Mouse (Mus musculus): Measurements from ENCODE around the gene Npdc1.

- no peak for TF ChIP-seq CTCF (IDR thresholded peaks at IDR 0.05)
- no peak for TF ChIP-seq EP300 (IDR thresholded peaks at IDR 0.05)
Measured at GRCm38 (mm10) chr2:25430395-25431233, 31.5 kb downstream of the Npdc1 start.
